Comparison of ENCODE assay signal across 22 mouse cellular contexts in genomic region chr12:65058203-65058602, GRCm38 (mm10). TPM values are rescaled to one million over a fixed set of nuclear protein-coding genes. Genes with fewer than 3 reads are reported as not detected.
A peak's percentile ranks its signal among the peaks of the same experiment; 100 is the strongest.
DNase-seq lines count a peak whose midpoint lies in the region; ATAC-seq and TF ChIP-seq lines count a peak whose summit lies in the region.
"Had no signal": no experiment of that assay in that cellular context is flagged by ENCODE, and none has a peak within 500 bp of the region (broad histone marks: within the 10 kb centered on the region; RNA-seq: fewer than 3 reads in every experiment).

No protein-coding gene starts in this region.

- peak; percentile 25 to 45; a peak in 1 of 4 replicates for TF ChIP-seq EP300 in MEL (IDR thresholded peaks at IDR 0.05; ENCODE audit: low read depth in 1 of 2, low read length in 2 of 2)

- H3K36me3 ChIP-seq in midbrain, embryonic 11.5 days (ENCODE audit: control insufficient read depth, insufficient read depth, low read length), result peaks cover 8% of the 10 kb centered on the region
- H3K36me3 ChIP-seq in midbrain, embryonic 16.5 days (ENCODE audit: control insufficient read depth, insufficient read depth, low read length), result peaks cover 27% of the 10 kb centered on the region
- H3K36me3 ChIP-seq in MEL (ENCODE audit: control insufficient read depth in 1 of 2, insufficient read depth in 2 of 2, low read length in 2 of 2), result peaks cover 8 to 66% of the 10 kb centered on the region in 2 experiments
- H3K36me3 ChIP-seq in hindbrain, embryonic 11.5 days (ENCODE audit: control insufficient read depth, insufficient read depth, low read length), result no peaks in the 10 kb centered on the region; the same call in 1 of the 2 replicates

- TF ChIP-seq RAD21 in MEL (IDR thresholded peaks at IDR 0.05; ENCODE audit: low read depth, low read length), result no peak

- ATAC-seq in midbrain, embryonic 11.5 days (ENCODE audit: low FRiP score), result no peak
- ATAC-seq in midbrain, embryonic 16.5 days, result no peak
- ATAC-seq in granulocyte monocyte progenitor cell, adult 5-6 weeks (replicated peaks; ENCODE audit: poor library complexity, severe bottlenecking), result 0 out of 2 replicates have a peak, but pooled peaks have one; percentile 30
- peak; percentile 39; the same call in 1 of the 2 replicates for ATAC-seq in megakaryocyte progenitor cell, adult 5-6 weeks (replicated peaks; ENCODE audit: poor library complexity)
- ATAC-seq in hindbrain, embryonic 11.5 days (ENCODE audit: low FRiP score), result no peak
- ATAC-seq: forebrain, embryonic 13.5 days; forebrain, embryonic 15.5 days; forebrain, postnatal 0 days had no signal

- H3K27ac ChIP-seq in midbrain, embryonic 11.5 days (ENCODE audit: low read depth, low read length), result no peak overlapping the region
- H3K27ac ChIP-seq in midbrain, embryonic 16.5 days (ENCODE audit: low read length), result no peak overlapping the region
- no peak overlapping the region for H3K27ac ChIP-seq in MEL (ENCODE audit: control insufficient read depth, low read depth, low read length)
- no peak overlapping the region for H3K27ac ChIP-seq in hindbrain, embryonic 11.5 days (ENCODE audit: low read depth, low read length)
- H3K27ac ChIP-seq: embryonic facial prominence, embryonic 10.5 days; embryonic facial prominence, embryonic 12.5 days; forebrain, embryonic 13.5 days; forebrain, embryonic 15.5 days had no signal

- H3K9ac ChIP-seq in midbrain, embryonic 11.5 days (ENCODE audit: low read length), result no peak overlapping the region
- no peak overlapping the region for H3K9ac ChIP-seq in midbrain, embryonic 16.5 days (ENCODE audit: low read depth, low read length)
- H3K9ac ChIP-seq in MEL (ENCODE audit: control insufficient read depth, low read depth, low read length, poor library complexity, severe bottlenecking), result no peak overlapping the region
- no peak overlapping the region for H3K9ac ChIP-seq in hindbrain, embryonic 11.5 days (ENCODE audit: low read depth, low read length)
- H3K9ac ChIP-seq: embryonic facial prominence, embryonic 12.5 days; forebrain, embryonic 13.5 days; forebrain, embryonic 15.5 days; forebrain, postnatal 0 days had no signal

- no peak overlapping the region for H3K4me2 ChIP-seq in midbrain, embryonic 11.5 days
- H3K4me2 ChIP-seq in midbrain, embryonic 16.5 days (ENCODE audit: low read length), result no peak overlapping the region
- no peak overlapping the region for H3K4me2 ChIP-seq in hindbrain, embryonic 11.5 days (replicated peaks; ENCODE audit: low read depth, low read length)
- H3K4me2 ChIP-seq: embryonic facial prominence, embryonic 12.5 days; forebrain, embryonic 13.5 days; forebrain, embryonic 15.5 days had no signal

- peak; percentile 74 for DNase-seq in midbrain, embryonic 11.5 days (ENCODE audit: low spot score, missing footprints)
- no peak for DNase-seq in MEL (ENCODE audit: low read depth, low spot score)
- DNase-seq in heart, adult 8-10 months (ENCODE audit: low spot score), result no peak
- DNase-seq in hindbrain, embryonic 11.5 days (ENCODE audit: low spot score), result no peak
- DNase-seq in frontal cortex, postnatal 36 days (ENCODE audit: low spot score in 2 of 2), result no peak
- DNase-seq: adrenal gland, adult 2 months; adrenal gland, postnatal 10 days; adrenal gland, postnatal 25 days; cerebellum, adult 11 months; cerebellum, adult 18-20 months; cerebellum, adult 8-10 months; cerebellum, adult 9-11 months; cerebellum, postnatal 14 days; cerebellum, postnatal 36 days; forebrain, postnatal 0 days had no signal

- H3K4me3 ChIP-seq in midbrain, embryonic 11.5 days (ENCODE audit: low read depth, low read length), result no peak overlapping the region
- no peak overlapping the region for H3K4me3 ChIP-seq in midbrain, embryonic 16.5 days (ENCODE audit: low read depth, low read length)
- no peak overlapping the region for H3K4me3 ChIP-seq in MEL (ENCODE audit: control insufficient read depth in 1 of 2, insufficient read depth in 1 of 2, low read depth in 2 of 2, low read length in 2 of 2)
- H3K4me3 ChIP-seq in hindbrain, embryonic 11.5 days (ENCODE audit: low read depth, low read length), result no peak overlapping the region
- H3K4me3 ChIP-seq: embryonic facial prominence, embryonic 10.5 days; embryonic facial prominence, embryonic 12.5 days; forebrain, embryonic 13.5 days; forebrain, embryonic 15.5 days had no signal

- no peak for TF ChIP-seq CTCF in MEL (IDR thresholded peaks at IDR 0.05 in 2 of 3, conservative IDR thresholded peaks at IDR 0.05 in 1 of 3; ENCODE audit: control insufficient read depth in 1 of 3, insufficient read depth in 1 of 3, low read depth in 2 of 3, low read length in 3 of 3, poor library complexity in 1 of 3, severe bottlenecking in 1 of 3)

- no peaks in the 10 kb centered on the region for H3K79me2 ChIP-seq in MEL (ENCODE audit: control insufficient read depth, insufficient read depth, low read length, poor library complexity)

- H3K27me3 ChIP-seq in midbrain, embryonic 11.5 days (ENCODE audit: control insufficient read depth, insufficient read depth, low read length), result no peaks in the 10 kb centered on the region
- H3K27me3 ChIP-seq in midbrain, embryonic 16.5 days (ENCODE audit: control insufficient read depth, insufficient read depth, low read depth, low read length), result no peaks in the 10 kb centered on the region
- no peaks in the 10 kb centered on the region for H3K27me3 ChIP-seq in MEL (ENCODE audit: control insufficient read depth in 1 of 2, insufficient read depth in 2 of 2, low read length in 2 of 2)
- H3K27me3 ChIP-seq in hindbrain, embryonic 11.5 days (ENCODE audit: control insufficient read depth, insufficient read depth, low read length), result no peaks in the 10 kb centered on the region
- H3K27me3 ChIP-seq: embryonic facial prominence, embryonic 12.5 days; forebrain, embryonic 13.5 days; forebrain, embryonic 15.5 days had no signal

- no peaks in the 10 kb centered on the region for H3K4me1 ChIP-seq in midbrain, embryonic 11.5 days (ENCODE audit: control insufficient read depth, insufficient read depth, low read length)
- H3K4me1 ChIP-seq in midbrain, embryonic 16.5 days (ENCODE audit: control insufficient read depth, insufficient read depth, low read length), result no peaks in the 10 kb centered on the region
- H3K4me1 ChIP-seq in MEL (ENCODE audit: control insufficient read depth in 1 of 2, insufficient read depth in 2 of 2, low read length in 2 of 2), result peaks cover 0 to 3% of the 10 kb centered on the region in 2 experiments; a peak in 1 of 4 replicates
- no peaks in the 10 kb centered on the region for H3K4me1 ChIP-seq in hindbrain, embryonic 11.5 days (replicated peaks; ENCODE audit: control insufficient read depth, insufficient read depth, low read length)
- H3K4me1 ChIP-seq: embryonic facial prominence, embryonic 10.5 days; embryonic facial prominence, embryonic 12.5 days; forebrain, embryonic 13.5 days; forebrain, embryonic 15.5 days had no signal

- no peak for TF ChIP-seq POLR2A in MEL (IDR thresholded peaks at IDR 0.05; ENCODE audit: control insufficient read depth in 1 of 2, insufficient read depth in 1 of 2, low read depth in 1 of 2, low read length in 2 of 2, poor library complexity in 1 of 2)

- no peaks in the 10 kb centered on the region for H3K9me3 ChIP-seq in midbrain, embryonic 11.5 days (ENCODE audit: control insufficient read depth, low read length)
- no peaks in the 10 kb centered on the region for H3K9me3 ChIP-seq in midbrain, embryonic 16.5 days (replicated peaks; ENCODE audit: control insufficient read depth, low read length, poor library complexity, severe bottlenecking)
- no peaks in the 10 kb centered on the region for H3K9me3 ChIP-seq in MEL (replicated peaks; ENCODE audit: insufficient read depth, low read length)
- H3K9me3 ChIP-seq in hindbrain, embryonic 11.5 days (ENCODE audit: control insufficient read depth, low read length), result no peaks in the 10 kb centered on the region
- H3K9me3 ChIP-seq: embryonic facial prominence, embryonic 10.5 days; embryonic facial prominence, embryonic 12.5 days; forebrain, embryonic 13.5 days; forebrain, embryonic 15.5 days had no signal

- 85% methylated on average over 2 of the region's 2 CpGs for WGBS in midbrain, embryonic 11.5 days
- WGBS in midbrain, embryonic 16.5 days, result 86% methylated on average over 2 of the region's 2 CpGs
- 82% methylated on average over 2 of the region's 2 CpGs for WGBS in hindbrain, embryonic 11.5 days

RNA-seq across cellular contexts. Expression of gene Fkbp3, which starts 15.6 kb away (rescaled TPM):
- polyA plus RNA-seq in midbrain, embryonic 11.5 days (2014; fragmentation: Nextera tagmentation; extraction: Ambion mirVana), result 793 and 830 TPM in 2 replicates
- polyA plus RNA-seq in midbrain, embryonic 16.5 days (2015; fragmentation: Nextera tagmentation; extraction: Ambion mirVana), result 386 and 395 TPM in 2 replicates
- 167 and 185 TPM in 2 replicates for total RNA-seq in MEL (2012; rRNA removed)
- polyA plus RNA-seq in MEL (2012; ENCODE audit: insufficient read depth in 1 of 2, insufficient read length in 2 of 2, low read depth in 1 of 2, low replicate concordance in 2 of 2, missing spikeins in 1 of 2), result 100 to 1,000 TPM in 1 of 2 experiments, not detected in 1; 173 TPM
- 232 and 249 TPM in 2 replicates for total RNA-seq in granulocyte monocyte progenitor cell, adult 5-6 weeks (2014; fragmentation: Nextera tagmentation)
- total RNA-seq in granulocyte monocyte progenitor cell, adult 5-6 weeks (2017), result 266 and 303 TPM in 2 replicates
- total RNA-seq in megakaryocyte progenitor cell, adult 5-6 weeks (2015), result 260 and 261 TPM in 2 replicates
- total RNA-seq in megakaryocyte progenitor cell, adult 5-6 weeks (2017), result 259 and 284 TPM in 2 replicates
- total RNA-seq in heart, adult 8-10 months (2022), result 100 to 1,000 TPM; 246 to 282 (median 260) TPM
- 706 TPM in 2 replicates for polyA plus RNA-seq in hindbrain, embryonic 11.5 days (2014; fragmentation: Nextera tagmentation; extraction: Ambion mirVana)

RNA-seq across cellular contexts. Expression of gene Fancm, which starts 17.2 kb away (rescaled TPM):
- polyA plus RNA-seq in midbrain, embryonic 11.5 days (2014; fragmentation: Nextera tagmentation; extraction: Ambion mirVana), result 9.5 and 11.3 TPM in 2 replicates
- polyA plus RNA-seq in midbrain, embryonic 16.5 days (2015; fragmentation: Nextera tagmentation; extraction: Ambion mirVana), result 4.7 and 6.9 TPM in 2 replicates
- 11.7 and 15.6 TPM in 2 replicates for total RNA-seq in MEL (2012; rRNA removed)
- polyA plus RNA-seq in MEL (2012; ENCODE audit: insufficient read depth in 1 of 2, insufficient read length in 2 of 2, low read depth in 1 of 2, low replicate concordance in 2 of 2, missing spikeins in 1 of 2), result 10 to 100 TPM; 12.8 to 25.3 TPM
- total RNA-seq in granulocyte monocyte progenitor cell, adult 5-6 weeks (2014; fragmentation: Nextera tagmentation), result 33.3 and 36.6 TPM in 2 replicates
- total RNA-seq in granulocyte monocyte progenitor cell, adult 5-6 weeks (2017), result 25.3 and 26.5 TPM in 2 replicates
- total RNA-seq in megakaryocyte progenitor cell, adult 5-6 weeks (2015), result 19.7 and 21.3 TPM in 2 replicates
- 17.4 and 18.4 TPM in 2 replicates for total RNA-seq in megakaryocyte progenitor cell, adult 5-6 weeks (2017)
- 1 to 10 TPM; 3.4 to 4.2 (median 4.0) TPM for total RNA-seq in heart, adult 8-10 months (2022)
- polyA plus RNA-seq in hindbrain, embryonic 11.5 days (2014; fragmentation: Nextera tagmentation; extraction: Ambion mirVana), result 10.5 and 13.1 TPM in 2 replicates

RNA-seq across cellular contexts. Expression of gene Prpf39, which starts 22.1 kb away (rescaled TPM):
- 63.9 and 69.6 TPM in 2 replicates for polyA plus RNA-seq in midbrain, embryonic 11.5 days (2014; fragmentation: Nextera tagmentation; extraction: Ambion mirVana)
- polyA plus RNA-seq in midbrain, embryonic 16.5 days (2015; fragmentation: Nextera tagmentation; extraction: Ambion mirVana), result 52.9 and 56.3 TPM in 2 replicates
- total RNA-seq in MEL (2012; rRNA removed), result 13.5 and 14.3 TPM in 2 replicates
- polyA plus RNA-seq in MEL (2012; ENCODE audit: insufficient read depth in 1 of 2, insufficient read length in 2 of 2, low read depth in 1 of 2, low replicate concordance in 2 of 2, missing spikeins in 1 of 2), result 10 to 100 TPM in 1 of 2 experiments, not detected in 1; 19.5 TPM
- 52.5 and 55.4 TPM in 2 replicates for total RNA-seq in granulocyte monocyte progenitor cell, adult 5-6 weeks (2014; fragmentation: Nextera tagmentation)
- total RNA-seq in granulocyte monocyte progenitor cell, adult 5-6 weeks (2017), result 73.2 and 91.2 TPM in 2 replicates
- total RNA-seq in megakaryocyte progenitor cell, adult 5-6 weeks (2015), result 53.4 and 70.1 TPM in 2 replicates
- 55.6 and 102 TPM in 2 replicates for total RNA-seq in megakaryocyte progenitor cell, adult 5-6 weeks (2017)
- 10 to 100 TPM; 10.7 to 13.4 (median 11.9) TPM for total RNA-seq in heart, adult 8-10 months (2022)
- 61.6 and 64.9 TPM in 2 replicates for polyA plus RNA-seq in hindbrain, embryonic 11.5 days (2014; fragmentation: Nextera tagmentation; extraction: Ambion mirVana)

Comparison
In these comparisons a context has a peak if more than half of its experiments do, and no peak if none do; other contexts are left out.
1. ATAC-seq: peak in granulocyte monocyte progenitor cell, adult 5-6 weeks (single experiment) and megakaryocyte progenitor cell, adult 5-6 weeks (single experiment); none in midbrain, embryonic 11.5 days (single experiment), midbrain, embryonic 16.5 days (single experiment) and hindbrain, embryonic 11.5 days (single experiment).